Mouse (Mus musculus) lung, postnatal 25 days (tissue): ENCODE measurements around the gene Caln1.
"Not testable (repeated sequence)": the region's sequence is repeated elsewhere in the genome, so short reads cannot be mapped to it uniquely, and the experiment has no call there.

Experiments
- DNase-seq: peaks from one replicate; pipeline ENCODE4 v3.0.0; 2022; ENCODE audit warnings: low spot score

The Caln1 gene

GRCm38 (mm10) chr5:130547496-130547895 lies 178.2 kb downstream of the Caln1 start:
- no peak for DNase-seq

- DNase-seq: no peak
Observed at GRCm38 (mm10) chr5:130553916-130554315, 184.7 kb downstream of the Caln1 start.

GRCm38 (mm10) chr5:130563146-130563545 lies 193.9 kb downstream of the Caln1 start:
- no peak for DNase-seq

- DNase-seq: no peak
Observed at GRCm38 (mm10) chr5:130566002-130566401, 196.7 kb downstream of the Caln1 start.

- no peak for DNase-seq
Observed at GRCm38 (mm10) chr5:130577581-130577980, 208.3 kb downstream of the Caln1 start.

- no peak for DNase-seq
Observed at GRCm38 (mm10) chr5:130584042-130584441, 214.8 kb downstream of the Caln1 start.

- no peak for DNase-seq
Observed at GRCm38 (mm10) chr5:130586257-130586656, 217.0 kb downstream of the Caln1 start.

GRCm38 (mm10) chr5:130596541-130596940 lies 227.3 kb downstream of the Caln1 start:
- DNase-seq: no peak

GRCm38 (mm10) chr5:130613657-130614056 lies 244.4 kb downstream of the Caln1 start:
- no peak for DNase-seq

- no peak for DNase-seq
Observed at GRCm38 (mm10) chr5:130614209-130614608, 245.0 kb downstream of the Caln1 start.

- no peak for DNase-seq
Observed at GRCm38 (mm10) chr5:130620060-130620459, 250.8 kb downstream of the Caln1 start.

- DNase-seq: peak; percentile 71
Observed at GRCm38 (mm10) chr5:130623206-130623605, 254.0 kb downstream of the Caln1 start.

- DNase-seq: no peak
Observed at GRCm38 (mm10) chr5:130627800-130628199, 258.5 kb downstream of the Caln1 start.

GRCm38 (mm10) chr5:130635397-130635796 lies 266.1 kb downstream of the Caln1 start:
- no peak for DNase-seq

- DNase-seq: no peak
Observed at GRCm38 (mm10) chr5:130641881-130642280, 272.6 kb downstream of the Caln1 start.

GRCm38 (mm10) chr5:130646126-130646525 lies 276.9 kb downstream of the Caln1 start:
- DNase-seq: not testable (repeated sequence)

GRCm38 (mm10) chr5:130658141-130658540 lies 288.9 kb downstream of the Caln1 start:
- no peak for DNase-seq

- no peak for DNase-seq
Observed at GRCm38 (mm10) chr5:130666091-130666490, 296.8 kb downstream of the Caln1 start.

- DNase-seq: no peak
Observed at GRCm38 (mm10) chr5:130672588-130672987, 303.3 kb downstream of the Caln1 start.

GRCm38 (mm10) chr5:130673092-130673491 lies 303.8 kb downstream of the Caln1 start:
- DNase-seq: no peak

GRCm38 (mm10) chr5:130677895-130678294 lies 308.6 kb downstream of the Caln1 start:
- no peak for DNase-seq

GRCm38 (mm10) chr5:130685911-130686658 lies 316.8 kb downstream of the Caln1 start:
- DNase-seq: no peak

GRCm38 (mm10) chr5:130688385-130689138 lies 319.3 kb downstream of the Caln1 start:
- DNase-seq: no peak
